Mouse (Mus musculus) CH12.LX (cell line): ENCODE measurements around the gene Dnajb7.

Experiments used
- EP300 ChIP-seq: IDR thresholded peaks from 2 replicates; pipeline ENCODE4 v1.6.1; 2011; ENCODE audit warnings: low read length, improper control_type of control experiment
- MAZ ChIP-seq: IDR thresholded peaks from 2 replicates; pipeline ENCODE4 v1.6.1; 2012; ENCODE audit warnings: low read depth, mild to moderate bottlenecking, inconsistent platforms, low read length, improper control_type of control experiment, moderate library complexity
- POLR2AphosphoS2 ChIP-seq: IDR thresholded peaks from 2 replicates; pipeline ENCODE4 v1.6.1; 2011; ENCODE audit warnings: low read depth, low read length, improper control_type of control experiment

DNA sequence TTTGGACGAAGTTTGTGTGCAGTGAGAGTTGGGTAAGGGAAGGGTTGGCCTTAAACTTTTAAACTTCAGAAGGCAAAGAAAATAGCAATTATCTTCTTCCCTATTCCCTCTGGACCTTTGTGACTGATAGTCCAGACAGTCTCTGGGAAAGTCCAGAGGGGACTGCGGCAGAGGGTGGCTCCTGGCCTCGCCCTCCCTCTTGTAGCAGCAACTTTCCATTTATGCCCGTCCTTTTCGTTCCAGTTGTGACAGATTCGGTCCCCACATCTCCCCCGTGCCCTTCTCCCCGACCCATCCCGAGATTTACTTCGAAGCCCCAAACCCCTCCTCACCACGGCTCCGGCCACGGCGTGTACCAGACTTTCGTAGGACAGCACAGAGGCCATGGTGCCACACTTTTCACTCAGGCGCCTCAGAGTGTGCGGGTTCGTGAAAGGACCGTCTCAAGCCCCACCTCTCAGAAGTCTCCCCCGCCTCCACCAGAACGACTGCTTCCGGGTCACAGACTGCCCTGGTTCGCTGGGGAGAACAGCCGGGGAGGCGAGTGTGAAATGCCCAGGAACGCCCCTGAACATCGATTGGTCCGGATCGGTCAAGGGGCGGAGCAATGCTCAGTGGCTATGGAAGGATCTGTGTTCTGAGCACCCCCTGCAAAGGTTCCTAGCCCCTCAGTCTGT lies 47.6 kb downstream of the Dnajb7 start, which contains the start of gene Slc25a17:
- TF ChIP-seq EP300: no peak
- TF ChIP-seq MAZ: peak; percentile 91; the same call in 1 of the 2 replicates
- peak; percentile 56; the same call in 1 of the 2 replicates for TF ChIP-seq POLR2AphosphoS2
